Mouse (Mus musculus): Measurements from ENCODE around the gene Tex11. TPM values are rescaled to one million over a fixed set of nuclear protein-coding genes. Genes with fewer than 3 reads are reported as not detected.

Tex11 gene
- total and polyA plus RNA-seq, 3 experiments: not detected

DNA sequence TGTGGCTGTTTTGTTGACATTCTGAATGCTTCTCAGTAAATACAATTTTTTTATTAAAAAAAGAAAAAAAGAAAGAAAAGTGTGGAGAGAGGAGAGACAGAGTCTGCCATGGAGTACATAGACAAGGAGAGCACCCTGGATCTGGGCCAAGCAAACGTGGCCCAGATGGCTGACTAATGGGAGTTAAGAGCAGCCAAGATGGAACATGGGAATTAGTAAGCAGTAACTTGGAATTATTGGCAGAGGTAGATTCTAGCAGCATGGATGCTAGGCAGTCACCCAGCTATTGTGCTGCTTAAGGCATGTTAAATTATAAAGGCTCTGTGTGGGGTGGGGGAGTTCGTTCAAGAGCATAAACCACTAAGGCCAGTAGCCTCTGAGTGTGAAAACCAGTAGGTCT is 4.0 kb upstream of the Tex11 start:
- in situ Hi-C loops (cut with MboI; ENCODE audit: low pct_ligation_motif_present, low pct_unique_long_range_greater_than_20kb, low sequenced_read_pairs): no loop called here
- Histone ChIP-seq H3K4me3 (replicated peaks in 1 of 3; ENCODE audit: low read depth in 2 of 3, low read length in 2 of 3, poor library complexity in 1 of 3) (no peak overlapping the region), H3K4me2 (ENCODE audit: insufficient read depth, low read depth, poor library complexity, severe bottlenecking) (no peak overlapping the region), H3K9me3 (replicated peaks; ENCODE audit: low read length) (no peaks in the 10 kb centered on the region), H3K27ac (ENCODE audit: insufficient read depth, low read depth) (no peak overlapping the region), H3K4me1 (ENCODE audit: control insufficient read depth in 1 of 2, insufficient read depth in 2 of 2) (no peaks in the 10 kb centered on the region), H3K9ac (ENCODE audit: insufficient read depth, low read depth) (no peak overlapping the region), H3K79me2 (replicated peaks; ENCODE audit: control insufficient read depth, extremely low read depth, insufficient read depth, poor library complexity, severe bottlenecking) (no peaks in the 10 kb centered on the region), H3K36me3 (replicated peaks in 1 of 2; ENCODE audit: control insufficient read depth in 1 of 2, insufficient read depth in 1 of 2, low read length in 1 of 2) (no peaks in the 10 kb centered on the region), H3K27me3 (replicated peaks) (no peaks in the 10 kb centered on the region)
- DNase-seq (ENCODE audit: extremely low read depth): no peak
- TF ChIP-seq USF2 (conservative IDR thresholded peaks at IDR 0.05; ENCODE audit: low read depth, low read length): no peak
- TF ChIP-seq ZMIZ1 (IDR thresholded peaks at IDR 0.05; ENCODE audit: low read depth, low read length): no peak
- TF ChIP-seq MAZ (IDR thresholded peaks at IDR 0.05; ENCODE audit: low read depth, low read length): no peak
- no peak for TF ChIP-seq ZKSCAN1 (IDR thresholded peaks at IDR 0.05; ENCODE audit: borderline replicate concordance, low read depth, low read length)
- TF ChIP-seq GABPA (IDR thresholded peaks at IDR 0.05; ENCODE audit: insufficient replicate concordance, low read depth, low read length): no peak
- no peak for TF ChIP-seq UBTF (IDR thresholded peaks at IDR 0.05; ENCODE audit: low read depth, low read length)
- TF ChIP-seq ETS1 (conservative IDR thresholded peaks at IDR 0.05; ENCODE audit: low read depth, low read length): no peak
- dilution Hi-C loops (cut with MboI; ENCODE audit: extremely low pct_ligation_motif_present, extremely low pct_unique_long_range_greater_than_20kb, low sequenced_read_pairs): no loop called here

DNA sequence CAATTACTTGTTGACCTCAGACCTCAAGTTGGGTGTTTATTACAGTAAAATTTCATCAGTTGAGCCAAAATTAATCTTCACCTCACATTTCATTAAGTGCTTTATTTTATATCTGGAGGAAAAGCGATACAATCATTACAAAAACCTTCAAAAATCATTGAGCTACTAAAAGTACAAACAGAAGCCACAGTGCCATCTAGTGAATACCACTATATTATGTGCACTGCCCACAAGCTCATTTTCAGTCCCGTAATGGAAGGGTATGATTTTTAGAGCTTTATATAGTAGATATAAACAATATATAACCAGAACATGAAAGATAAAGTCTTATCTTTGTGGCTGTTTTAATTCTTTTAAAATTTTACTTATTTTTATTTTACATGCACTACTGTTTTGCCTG is 115.8 kb downstream of the Tex11 start:
- no peak overlapping the region for H3K4me2 ChIP-seq (ENCODE audit: insufficient read depth, low read depth, poor library complexity, severe bottlenecking)
- no peak overlapping the region for H3K4me3 ChIP-seq (replicated peaks in 1 of 3; ENCODE audit: low read depth in 2 of 3, low read length in 2 of 3, poor library complexity in 1 of 3)
- in situ Hi-C loops (cut with MboI; ENCODE audit: low pct_ligation_motif_present, low pct_unique_long_range_greater_than_20kb, low sequenced_read_pairs): no loop called here
- H3K36me3 ChIP-seq (replicated peaks in 1 of 2; ENCODE audit: control insufficient read depth in 1 of 2, insufficient read depth in 1 of 2, low read length in 1 of 2): no peaks in the 10 kb centered on the region
- H3K27ac ChIP-seq (ENCODE audit: insufficient read depth, low read depth): no peak overlapping the region
- peak; percentile 59 for TF ChIP-seq RAD21 (IDR thresholded peaks at IDR 0.05; ENCODE audit: low read depth, low read length)
- TF ChIP-seq MAZ (IDR thresholded peaks at IDR 0.05; ENCODE audit: low read depth, low read length): no peak
- TF ChIP-seq SIN3A (IDR thresholded peaks at IDR 0.05; ENCODE audit: low read length): no peak
- TF ChIP-seq CTCF (conservative IDR thresholded peaks at IDR 0.05 in 1 of 2, IDR thresholded peaks at IDR 0.05 in 1 of 2; ENCODE audit: low read depth in 2 of 2, low read length in 2 of 2): peak in 1 of 2 experiments; percentile 54; a peak in 2 of 4 replicates
- TF ChIP-seq SMC3 (IDR thresholded peaks at IDR 0.05; ENCODE audit: low read depth, low read length): peak; percentile 32
- no peak for TF ChIP-seq NRF1 (IDR thresholded peaks at IDR 0.05; ENCODE audit: low read depth, low read length)
- H3K4me1 ChIP-seq (ENCODE audit: control insufficient read depth in 1 of 2, insufficient read depth in 2 of 2): no peaks in the 10 kb centered on the region
- no peaks in the 10 kb centered on the region for H3K9me3 ChIP-seq (replicated peaks; ENCODE audit: low read length)
- H3K27me3 ChIP-seq (replicated peaks): no peaks in the 10 kb centered on the region
- no peaks in the 10 kb centered on the region for H3K79me2 ChIP-seq (replicated peaks; ENCODE audit: control insufficient read depth, extremely low read depth, insufficient read depth, poor library complexity, severe bottlenecking)
- DNase-seq (ENCODE audit: extremely low read depth): peak; percentile 5
- dilution Hi-C loops (cut with MboI; ENCODE audit: extremely low pct_ligation_motif_present, extremely low pct_unique_long_range_greater_than_20kb, low sequenced_read_pairs): no loop called here
- H3K9ac ChIP-seq (ENCODE audit: insufficient read depth, low read depth): no peak overlapping the region

- H3K27me3 ChIP-seq (replicated peaks): no peaks in the 10 kb centered on the region
- dilution Hi-C loops (cut with MboI; ENCODE audit: extremely low pct_ligation_motif_present, extremely low pct_unique_long_range_greater_than_20kb, low sequenced_read_pairs): no loop called here
Observed at GRCm38 (mm10) chrX:100839211-100839610, 220.3 kb downstream of the Tex11 start.

More at GRCm38 (mm10) chrX:100839211-100839610, 220.3 kb downstream of the Tex11 start:
- no peak for DNase-seq (ENCODE audit: extremely low read depth)
- in situ Hi-C loops (cut with MboI; ENCODE audit: low pct_ligation_motif_present, low pct_unique_long_range_greater_than_20kb, low sequenced_read_pairs): no loop called here
- no peak overlapping the region for H3K9ac ChIP-seq (ENCODE audit: insufficient read depth, low read depth)
- no peak for TF ChIP-seq USF2 (conservative IDR thresholded peaks at IDR 0.05; ENCODE audit: low read depth, low read length)
- TF ChIP-seq BHLHE40 (IDR thresholded peaks at IDR 0.05; ENCODE audit: low read depth, low read length): no peak
- TF ChIP-seq JUND (conservative IDR thresholded peaks at IDR 0.05; ENCODE audit: low read depth, low read length): no peak
- no peak for TF ChIP-seq EP300 (IDR thresholded peaks at IDR 0.05; ENCODE audit: low read length)
- TF ChIP-seq USF1 (IDR thresholded peaks at IDR 0.05; ENCODE audit: low read depth, low read length): no peak
- no peak for TF ChIP-seq PAX5 (IDR thresholded peaks at IDR 0.05; ENCODE audit: low read length)
- TF ChIP-seq MYC (IDR thresholded peaks at IDR 0.05; ENCODE audit: low read depth, low read length): no peak
- TF ChIP-seq MXI1 (IDR thresholded peaks at IDR 0.05; ENCODE audit: low read depth, low read length): no peak
- no peak for TF ChIP-seq MAZ (IDR thresholded peaks at IDR 0.05; ENCODE audit: low read depth, low read length)
- no peak for TF ChIP-seq KAT2A (IDR thresholded peaks at IDR 0.05; ENCODE audit: insufficient replicate concordance, low read length)
- no peak for TF ChIP-seq NRF1 (IDR thresholded peaks at IDR 0.05; ENCODE audit: low read depth, low read length)
- no peak for TF ChIP-seq HCFC1 (IDR thresholded peaks at IDR 0.05; ENCODE audit: low read depth, low read length)
- TF ChIP-seq MAX (IDR thresholded peaks at IDR 0.05; ENCODE audit: low read length): no peak
- no peak for TF ChIP-seq NELFE (IDR thresholded peaks at IDR 0.05; ENCODE audit: low read depth, low read length)
- no peak for TF ChIP-seq GABPA (IDR thresholded peaks at IDR 0.05; ENCODE audit: insufficient replicate concordance, low read depth, low read length)
- TF ChIP-seq ZMIZ1 (IDR thresholded peaks at IDR 0.05; ENCODE audit: low read depth, low read length): no peak
- no peak for TF ChIP-seq CHD1 (IDR thresholded peaks at IDR 0.05; ENCODE audit: low read depth, low read length)
- no peak for TF ChIP-seq UBTF (IDR thresholded peaks at IDR 0.05; ENCODE audit: low read depth, low read length)
- TF ChIP-seq SIN3A (IDR thresholded peaks at IDR 0.05; ENCODE audit: low read length): no peak
- TF ChIP-seq RAD21 (IDR thresholded peaks at IDR 0.05; ENCODE audit: low read depth, low read length): no peak
- no peak overlapping the region for H3K4me2 ChIP-seq (ENCODE audit: insufficient read depth, low read depth, poor library complexity, severe bottlenecking)
- H3K4me3 ChIP-seq (replicated peaks in 1 of 3; ENCODE audit: low read depth in 2 of 3, low read length in 2 of 3, poor library complexity in 1 of 3): no peak overlapping the region
- H3K27ac ChIP-seq (ENCODE audit: insufficient read depth, low read depth): no peak overlapping the region
- no peaks in the 10 kb centered on the region for H3K9me3 ChIP-seq (replicated peaks; ENCODE audit: low read length)
- no peaks in the 10 kb centered on the region for H3K79me2 ChIP-seq (replicated peaks; ENCODE audit: control insufficient read depth, extremely low read depth, insufficient read depth, poor library complexity, severe bottlenecking)
- H3K36me3 ChIP-seq (replicated peaks in 1 of 2; ENCODE audit: control insufficient read depth in 1 of 2, insufficient read depth in 1 of 2, low read length in 1 of 2): no peaks in the 10 kb centered on the region
- no peaks in the 10 kb centered on the region for H3K4me1 ChIP-seq (ENCODE audit: control insufficient read depth in 1 of 2, insufficient read depth in 2 of 2)
